Mouse (Mus musculus): ENCODE results near the gene Tpx2.

Gene Tpx2

DNA sequence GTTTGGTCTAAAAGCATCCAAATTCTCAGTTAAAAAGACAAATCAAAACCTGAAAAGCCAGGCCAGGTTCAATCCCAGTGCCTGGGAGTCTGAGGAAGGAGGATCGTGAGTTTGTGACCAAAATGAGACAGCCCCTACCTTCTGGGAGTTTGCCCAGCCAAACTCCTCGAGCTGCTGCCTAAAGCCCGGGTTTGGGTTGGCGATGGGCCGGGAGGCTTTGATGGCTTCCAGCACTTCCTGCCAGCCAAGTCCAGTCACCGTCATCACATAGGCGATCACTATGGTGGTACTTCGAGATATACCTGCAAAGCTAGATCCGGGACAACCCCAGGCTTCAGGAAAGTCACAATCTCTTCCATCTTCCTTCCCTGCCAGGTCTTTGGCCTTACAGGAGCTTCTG, 96.2 kb downstream of the Tpx2 start:
- no peak for DNase-seq (ENCODE audit: low spot score in 2 of 2)

All from spleen, postnatal 14 days (tissue).